Mouse (Mus musculus) embryo, embryonic 10.5 days (tissue): ENCODE measurements around the gene Dedd2.

ENCODE experiments used
- DNase-seq: peaks from one replicate; pipeline ENCODE4 v3.0.0-alpha.2; 2015; ENCODE audit warnings: low spot score

The Dedd2 gene

GRCm38 (mm10) chr7:25246079-25246758, 25.8 kb upstream of the Dedd2 start:
- no peak for DNase-seq

GRCm38 (mm10) chr7:25244562-25245369, 24.4 kb upstream of the Dedd2 start:
- DNase-seq: no peak

- no peak for DNase-seq
These were observed 22.9 kb upstream of the Dedd2 start for GRCm38 (mm10) chr7:25243361-25243760.

- DNase-seq: peak; percentile 61
These were observed 20.6 kb upstream of the Dedd2 start for GRCm38 (mm10) chr7:25241062-25241461.

- no peak for DNase-seq
These were observed 20.2 kb upstream of the Dedd2 start for GRCm38 (mm10) chr7:25240631-25241030.

GRCm38 (mm10) chr7:25238829-25239623, 18.6 kb upstream of the Dedd2 start:
- peak; percentile 92 for DNase-seq

- DNase-seq: peak; percentile 98
These were observed 17.7 kb upstream of the Dedd2 start for GRCm38 (mm10) chr7:25238015-25238706.

- DNase-seq: peak; percentile 99
These were observed 17.0 kb upstream of the Dedd2 start, which contains the start of gene Gsk3a for GRCm38 (mm10) chr7:25237249-25238014. TSS of gene Gsk3a (minus strand) at chr7:25237851.

GRCm38 (mm10) chr7:25235526-25235925, 15.1 kb upstream of the Dedd2 start:
- DNase-seq: no peak

GRCm38 (mm10) chr7:25233061-25233460, 12.6 kb upstream of the Dedd2 start:
- no peak for DNase-seq

- no peak for DNase-seq
These were observed 11.8 kb upstream of the Dedd2 start for GRCm38 (mm10) chr7:25232101-25232648.

- DNase-seq: no peak
These were observed 10.4 kb upstream of the Dedd2 start for GRCm38 (mm10) chr7:25230690-25231285.

GRCm38 (mm10) chr7:25227523-25228300, 7.3 kb upstream of the Dedd2 start:
- no peak for DNase-seq

GRCm38 (mm10) chr7:25222275-25222967, 2.0 kb upstream of the Dedd2 start:
- DNase-seq: no peak

GRCm38 (mm10) chr7:25221102-25221883, 878 bp upstream of the Dedd2 start, which contains the start of gene Zfp526:
TSS of gene Zfp526 (plus strand) at chr7:25221425.
- peak; percentile 99 for DNase-seq

GRCm38 (mm10) chr7:25219756-25220456, 509 bp downstream of the Dedd2 start:
- peak; percentile 98 for DNase-seq

- DNase-seq: no peak
These were observed 1.0 kb downstream of the Dedd2 start for GRCm38 (mm10) chr7:25219416-25219750.
